Comparison of ENCODE assay signal across 8 mouse cellular contexts in genomic region chr17:8147439-8148316, GRCm38 (mm10). TPM values are rescaled to one million over a fixed set of nuclear protein-coding genes. Genes with fewer than 3 reads are reported as not detected.
DNase-seq lines count a peak whose midpoint lies in the region; ATAC-seq and TF ChIP-seq lines count a peak whose summit lies in the region.
"Not testable (repeated sequence)": the region's sequence is repeated elsewhere in the genome, so short reads cannot be mapped to it uniquely, and the experiment has no call there.

Gene Gm49673, minus strand, starts transcription at chr17:8147788.
Gene Rnaset2a, minus strand, starts transcription at chr17:8148097.

- H3K9me3 ChIP-seq in heart, embryonic 13.5 days; liver, embryonic 15.5 days (replicated peaks); stomach, embryonic 15.5 days: not testable (repeated sequence)

- not testable (repeated sequence) for H3K4me1 ChIP-seq in bone marrow, adult 2 months (ENCODE audit: control insufficient read depth, insufficient read depth, low read length); heart, embryonic 13.5 days; kidney, adult 2 months (ENCODE audit: control insufficient read depth, insufficient read depth, low read length); liver, embryonic 15.5 days (replicated peaks); stomach, embryonic 15.5 days

- peak within 1 kb of the TSS; percentile 61 for H3K27ac ChIP-seq in bone marrow, adult 2 months (ENCODE audit: control insufficient read depth, insufficient read depth, low read depth, low read length, poor library complexity)
- H3K27ac ChIP-seq in heart, embryonic 13.5 days (replicated peaks): peak within 1 kb of the TSS; percentile 63; the same call in 1 of the 2 replicates
- H3K27ac ChIP-seq in kidney, adult 2 months (ENCODE audit: insufficient read depth, low read depth, low read length): peak within 1 kb of the TSS; percentile 73; the same call in 1 of the 2 replicates
- 0 out of 2 replicates have a peak within 1 kb of the TSS, but pooled peaks have one; percentile 38 for H3K27ac ChIP-seq in liver, embryonic 15.5 days (replicated peaks)
- 0 out of 2 replicates have a peak within 1 kb of the TSS, but pooled peaks have one; percentile 4 for H3K27ac ChIP-seq in stomach, embryonic 15.5 days

- H3K27me3 ChIP-seq in C2C12 (ENCODE audit: control insufficient read depth, insufficient read depth, insufficient read length); heart, embryonic 13.5 days (replicated peaks); kidney, adult 2 months (replicated peaks; ENCODE audit: control insufficient read depth, insufficient read depth, low read length); liver, embryonic 15.5 days; stomach, embryonic 15.5 days (replicated peaks): not testable (repeated sequence)

- ATAC-seq in erythroblast, adult 5-6 weeks (replicated peaks; ENCODE audit: low FRiP score, poor library complexity, severe bottlenecking): peak; percentile 92
- peak; percentile 98 for ATAC-seq in heart, embryonic 13.5 days (ENCODE audit: extremely low read depth, insufficient number of reproducible peaks, low FRiP score, low TSS enrichment)
- peak; percentile 95 for ATAC-seq in liver, embryonic 15.5 days (ENCODE audit: insufficient read depth)
- ATAC-seq in stomach, embryonic 15.5 days (ENCODE audit: insufficient read depth, low FRiP score, low read depth): peak; percentile 99

- peak; percentile 34; the same call in 1 of the 2 replicates for TF ChIP-seq POLR2A in bone marrow, adult 2 months (IDR thresholded peaks at IDR 0.05; ENCODE audit: borderline replicate concordance, control insufficient read depth, low read depth, low read length)
- not testable (repeated sequence) for TF ChIP-seq POLR2A in kidney, adult 2 months (IDR thresholded peaks at IDR 0.05; ENCODE audit: low read depth, low read length)

- peak within 1 kb of the TSS; percentile 49 for H3K4me3 ChIP-seq in C2C12 (ENCODE audit: insufficient read depth, poor library complexity, severe bottlenecking)
- peak within 1 kb of the TSS; percentile 65 for H3K4me3 ChIP-seq in bone marrow, adult 2 months (replicated peaks; ENCODE audit: control insufficient read depth, low read depth, low read length)
- H3K4me3 ChIP-seq in heart, embryonic 13.5 days: peak within 1 kb of the TSS; percentile 64
- peak within 1 kb of the TSS; percentile 61 for H3K4me3 ChIP-seq in kidney, adult 2 months (ENCODE audit: insufficient read depth, low read depth, low read length)
- peak within 1 kb of the TSS; percentile 65 for H3K4me3 ChIP-seq in liver, embryonic 15.5 days (replicated peaks)
- peak within 1 kb of the TSS; percentile 57 for H3K4me3 ChIP-seq in stomach, embryonic 15.5 days (replicated peaks)

- H3K79me3 ChIP-seq in C2C12 (ENCODE audit: low read depth): not testable (repeated sequence)

- H3K79me2 ChIP-seq in C2C12 (ENCODE audit: control insufficient read depth, insufficient read depth): not testable (repeated sequence)

- TF ChIP-seq CTCF in C2C12 (IDR thresholded peaks at IDR 0.05; ENCODE audit: control insufficient read depth, insufficient read depth, insufficient read length); bone marrow, adult 2 months (IDR thresholded peaks at IDR 0.05; ENCODE audit: control insufficient read depth, insufficient read depth, low read length); kidney, adult 2 months (conservative IDR thresholded peaks at IDR 0.05; ENCODE audit: insufficient read depth, insufficient read length, low read depth, low read length): not testable (repeated sequence)

- not testable (repeated sequence) for H3K36me3 ChIP-seq in C2C12 (ENCODE audit: control insufficient read depth, insufficient read depth); heart, embryonic 13.5 days; kidney, adult 2 months (ENCODE audit: control insufficient read depth, insufficient read depth, low read length); liver, embryonic 15.5 days (replicated peaks); stomach, embryonic 15.5 days

- peak; percentile 54 for DNase-seq in kidney, adult 2 months
- peak; percentile 22 to 41 for DNase-seq in monocyte, adult 2 months (ENCODE audit: low read depth in 1 of 2, low spot score in 2 of 2)

- not testable (repeated sequence) for H3ac ChIP-seq in C2C12 (ENCODE audit: control insufficient read depth, insufficient read length, low read depth)

- 2% methylated on average over 47 of the region's 67 CpGs for WGBS in bone marrow, adult 2 months
- 1% methylated on average over 43 of the region's 67 CpGs for WGBS in heart, embryonic 13.5 days
- WGBS in kidney, adult 2 months: 1% methylated on average over 58 of the region's 67 CpGs
- WGBS in liver, embryonic 15.5 days (ENCODE audit: insufficient replicate concordance): 1% methylated on average over 55 of the region's 67 CpGs
- 2% methylated on average over 52 of the region's 67 CpGs for WGBS in stomach, embryonic 15.5 days

- H3K4me2 ChIP-seq in heart, embryonic 13.5 days: peak within 1 kb of the TSS; percentile 67
- peak within 1 kb of the TSS; percentile 78 for H3K4me2 ChIP-seq in liver, embryonic 15.5 days
- peak within 1 kb of the TSS; percentile 57 for H3K4me2 ChIP-seq in stomach, embryonic 15.5 days

- H3K9ac ChIP-seq in heart, embryonic 13.5 days: peak within 1 kb of the TSS; percentile 85
- H3K9ac ChIP-seq in liver, embryonic 15.5 days: peak within 1 kb of the TSS; percentile 64
- peak within 1 kb of the TSS; percentile 52; the same call in 1 of the 2 replicates for H3K9ac ChIP-seq in stomach, embryonic 15.5 days

RNA-seq across cellular contexts. Expression of gene Gm49673, which starts in this region (rescaled TPM):
- polyA plus RNA-seq in C2C12 (2012; fragmentation: generic; extraction: Trizol): 0.04 TPM
- polyA plus RNA-seq in bone marrow, adult 2 months (2011; ENCODE audit: insufficient read depth, insufficient read length, low replicate concordance, missing spikeins): not detected in 2 replicates
- not detected in 2 replicates for total RNA-seq in erythroblast, adult 5-6 weeks (2015; ENCODE audit: low replicate concordance)
- total RNA-seq in erythroblast, adult 5-6 weeks (2017; ENCODE audit: low replicate concordance): not detected in 2 replicates
- not detected in 2 replicates for polyA plus RNA-seq in heart, embryonic 13.5 days (2015; fragmentation: Nextera tagmentation; extraction: Ambion mirVana)
- polyA plus RNA-seq in kidney, adult 2 months (2012; rRNA removed): 0.30 and 1.0 TPM in 2 replicates
- not detected in 2 replicates for polyA plus RNA-seq in liver, embryonic 15.5 days (2015; fragmentation: Nextera tagmentation; extraction: Ambion mirVana)
- polyA plus RNA-seq in stomach, embryonic 15.5 days (2015; fragmentation: Nextera tagmentation; extraction: Ambion mirVana): 0.18 and 0.24 TPM in 2 replicates

RNA-seq across cellular contexts. Expression of gene Rnaset2a, which starts in this region (rescaled TPM):
- polyA plus RNA-seq in C2C12 (2012; fragmentation: generic; extraction: Trizol): 84.9 TPM
- 2.3 TPM in 1 of 2 replicates, not detected in the other for polyA plus RNA-seq in bone marrow, adult 2 months (2011; ENCODE audit: insufficient read depth, insufficient read length, low replicate concordance, missing spikeins)
- total RNA-seq in erythroblast, adult 5-6 weeks (2015; ENCODE audit: low replicate concordance): 19.9 and 30.9 TPM in 2 replicates
- total RNA-seq in erythroblast, adult 5-6 weeks (2017; ENCODE audit: low replicate concordance): 5.0 and 8.8 TPM in 2 replicates
- 35.4 and 37.6 TPM in 2 replicates for polyA plus RNA-seq in heart, embryonic 13.5 days (2015; fragmentation: Nextera tagmentation; extraction: Ambion mirVana)
- polyA plus RNA-seq in kidney, adult 2 months (2012; rRNA removed): 90.6 and 121 TPM in 2 replicates
- 18.0 and 21.5 TPM in 2 replicates for polyA plus RNA-seq in liver, embryonic 15.5 days (2015; fragmentation: Nextera tagmentation; extraction: Ambion mirVana)
- polyA plus RNA-seq in stomach, embryonic 15.5 days (2015; fragmentation: Nextera tagmentation; extraction: Ambion mirVana): 32.5 and 34.4 TPM in 2 replicates

Comparison
In these comparisons a context has a peak if more than half of its experiments do, and no peak if none do; other contexts are left out.
1. Peak in every context shown above with its lines: DNase-seq, ATAC-seq, H3K4me3 ChIP-seq and H3K27ac ChIP-seq.
2. H3K27ac ChIP-seq: peak in every context shown above with its lines; median percentile 73 in kidney, adult 2 months; 63 in heart, embryonic 13.5 days; 61 in bone marrow, adult 2 months; 38 in liver, embryonic 15.5 days; 4 in stomach, embryonic 15.5 days.